Mouse (Mus musculus) intestine, embryonic 16.5 days (tissue): Measurements from ENCODE around the gene Atp1a4. TPM values are rescaled to one million over a fixed set of nuclear protein-coding genes. Genes with fewer than 3 reads are reported as not detected.

Source experiments
- ATAC-seq: fragments of 200-750 bp; cut with Nextera tagmentation; 2 replicates; pipeline ENCODE4 v1.8.0; 2017; ENCODE audit warnings: moderate TSS enrichment, moderate library complexity
- H3K27ac ChIP-seq: fragments of 300-500 bp; sonication (generic); 2 replicates; pipeline ENCODE4 v1.5.1; 2014; ENCODE audit warnings: mild to moderate bottlenecking, low read length
- H3K27me3 ChIP-seq: fragments of 300-500 bp; sonication (generic); replicated peaks from 2 replicates; pipeline ENCODE4 v1.6.1; 2014; ENCODE audit warnings: low read length, control low read depth, mixed read lengths; ENCODE audit not compliant: control insufficient read depth, insufficient read depth
- H3K36me3 ChIP-seq: fragments of 300-500 bp; sonication (generic); 2 replicates; pipeline ENCODE4 v1.6.1; 2014; ENCODE audit warnings: low read length, control low read depth; ENCODE audit not compliant: control insufficient read depth, insufficient read depth
- H3K4me1 ChIP-seq: fragments of 300-500 bp; sonication (generic); 2 replicates; pipeline ENCODE4 v1.6.1; 2014; ENCODE audit warnings: low read length, control low read depth, mixed read lengths; ENCODE audit not compliant: control insufficient read depth, insufficient read depth
- H3K4me2 ChIP-seq: fragments of 300-500 bp; sonication (generic); 2 replicates; pipeline ENCODE4 v1.6.1; 2014; ENCODE audit warnings: low read depth, low read length, control low read depth
- H3K4me3 ChIP-seq: fragments of 300-500 bp; sonication (generic); 2 replicates; pipeline ENCODE4 v1.5.1; 2014; ENCODE audit warnings: mild to moderate bottlenecking, low read length
- H3K9ac ChIP-seq: fragments of 300-500 bp; sonication (generic); 2 replicates; pipeline ENCODE4 v1.6.1; 2014; ENCODE audit warnings: low read depth, low read length
- H3K9me3 ChIP-seq: fragments of 300-500 bp; sonication (generic); 2 replicates; pipeline ENCODE4 v1.6.1; 2016; ENCODE audit warnings: low read length, control low read depth; ENCODE audit not compliant: control insufficient read depth
- WGBS: fragments of 180-500 bp; shearing (Covaris S2); extraction: QIAGEN DNeasy Blood & Tissue Kit; methylation state at CpG from one replicate; pipeline ENCODE4 v1.1.7; 2014; 5-methylcytosine and 5-hydroxymethylcytosine counted together
- polyA plus RNA-seq: library from polyadenylated mRNA; unstranded; fragments of >200 nt; fragmentation: Nextera tagmentation; extraction: Ambion mirVana; gene quantifications from 2 replicates; pipeline ENCODE4 v1.2.1, GENCODE M21; 2015

The Atp1a4 gene
- polyA plus RNA-seq, 1 experiment from 2014 or later, result not detected

DNA sequence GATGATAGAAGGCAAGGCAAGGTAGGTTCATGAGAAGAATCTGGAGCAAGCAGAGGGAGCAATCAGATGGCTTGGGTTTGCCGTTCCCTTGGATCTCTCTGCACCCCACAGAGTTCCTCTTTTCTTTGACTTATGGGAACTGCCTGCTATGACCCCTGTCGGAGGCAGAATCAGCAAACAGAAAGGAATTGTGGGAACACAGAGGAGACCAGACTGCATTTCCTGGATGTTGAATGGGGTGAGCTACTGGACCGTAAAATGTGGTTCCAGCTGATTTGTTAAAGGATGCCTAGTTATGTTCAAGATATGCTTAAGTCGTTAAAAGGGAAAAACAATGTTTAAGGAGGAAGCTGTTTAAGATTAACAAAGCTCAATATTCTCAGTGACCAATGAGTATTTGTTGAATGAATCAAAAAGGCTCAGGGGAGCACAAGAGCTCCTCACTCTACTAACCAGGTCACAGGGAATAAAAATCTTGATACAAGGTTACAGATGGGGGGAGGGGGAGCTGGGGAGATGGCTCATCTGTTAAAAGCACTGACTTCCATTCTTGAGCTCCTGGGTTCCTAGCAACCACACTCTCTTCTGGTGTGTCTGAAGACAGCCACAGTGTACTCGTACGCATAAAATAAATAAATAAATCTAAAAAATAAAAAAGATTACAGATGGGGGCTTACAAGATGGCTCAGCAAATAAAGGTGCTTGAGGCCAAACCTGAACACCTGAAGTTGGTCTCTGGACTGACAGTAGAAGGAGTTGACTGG is 17.1 kb downstream of the Atp1a4 start:
- Histone ChIP-seq H3K9me3 (no peaks in the 10 kb centered on the region), H3K27ac (no peak overlapping the region), H3K36me3 (no peaks in the 10 kb centered on the region), H3K4me2 (no peak overlapping the region), H3K4me1 (no peaks in the 10 kb centered on the region), H3K4me3 (no peak overlapping the region), H3K27me3 (peaks cover 5% of the 10 kb centered on the region; the same call in 1 of the 2 replicates), H3K9ac (no peak overlapping the region)
- no peak for ATAC-seq
- 62% methylated on average over 6 of the region's 6 CpGs for WGBS

DNA sequence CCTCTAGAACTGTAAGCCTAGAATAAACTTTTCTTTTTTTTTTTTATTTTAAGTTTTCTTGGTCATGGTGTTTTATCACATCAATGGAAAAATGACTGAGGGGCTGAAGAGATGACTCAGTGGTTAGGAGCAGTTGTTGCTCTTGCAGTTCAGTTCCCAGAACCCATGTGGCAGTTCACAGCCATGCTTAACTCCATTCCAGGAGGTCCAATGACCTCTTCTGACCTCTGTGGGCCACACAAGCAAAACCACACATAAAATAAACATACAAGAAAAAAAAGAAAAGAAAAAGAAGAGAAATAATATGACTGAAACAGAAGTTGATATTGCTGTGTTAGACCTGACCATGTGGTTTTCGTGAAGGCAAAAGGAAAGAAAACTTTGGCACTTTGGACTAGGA is 29.0 kb downstream of the Atp1a4 start:
- no peaks in the 10 kb centered on the region for H3K9me3 ChIP-seq
- no peak overlapping the region for H3K4me2 ChIP-seq
- no peak for ATAC-seq
- H3K36me3 ChIP-seq, result no peaks in the 10 kb centered on the region
- no peaks in the 10 kb centered on the region for H3K4me1 ChIP-seq
- no peak overlapping the region for H3K4me3 ChIP-seq
- no peak overlapping the region for H3K27ac ChIP-seq
- 92% methylated on average over 1 of the region's 1 CpGs for WGBS
- H3K9ac ChIP-seq, result no peak overlapping the region
- H3K27me3 ChIP-seq, result no peaks in the 10 kb centered on the region

DNA sequence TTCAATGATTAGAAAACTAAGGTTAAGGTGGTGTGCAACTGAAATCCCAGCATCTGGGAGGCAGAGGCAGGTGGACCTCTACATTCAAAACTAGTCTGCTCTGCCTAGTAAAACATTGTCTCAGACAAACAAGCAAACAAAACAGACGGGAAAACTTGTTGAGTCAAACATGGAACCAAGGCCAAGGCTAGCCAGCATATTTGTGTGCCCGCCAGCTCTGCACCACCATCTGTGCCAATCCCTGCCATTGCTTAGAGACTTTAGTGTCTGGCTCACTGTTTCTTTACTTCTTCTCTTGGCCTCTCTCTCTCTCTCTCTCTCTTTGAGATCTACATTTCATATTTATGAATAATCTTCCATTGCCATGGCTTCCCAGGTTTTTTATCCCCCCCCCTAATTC is 30.0 kb downstream of the Atp1a4 start:
- Histone ChIP-seq H3K9ac (no peak overlapping the region), H3K4me3 (no peak overlapping the region), H3K4me1 (no peaks in the 10 kb centered on the region), H3K27ac (no peak overlapping the region), H3K27me3 (no peaks in the 10 kb centered on the region), H3K4me2 (no peak overlapping the region), H3K9me3 (no peaks in the 10 kb centered on the region), H3K36me3 (no peaks in the 10 kb centered on the region)
- WGBS, result 80% methylated on average over 2 of the region's 2 CpGs
- no peak for ATAC-seq

DNA sequence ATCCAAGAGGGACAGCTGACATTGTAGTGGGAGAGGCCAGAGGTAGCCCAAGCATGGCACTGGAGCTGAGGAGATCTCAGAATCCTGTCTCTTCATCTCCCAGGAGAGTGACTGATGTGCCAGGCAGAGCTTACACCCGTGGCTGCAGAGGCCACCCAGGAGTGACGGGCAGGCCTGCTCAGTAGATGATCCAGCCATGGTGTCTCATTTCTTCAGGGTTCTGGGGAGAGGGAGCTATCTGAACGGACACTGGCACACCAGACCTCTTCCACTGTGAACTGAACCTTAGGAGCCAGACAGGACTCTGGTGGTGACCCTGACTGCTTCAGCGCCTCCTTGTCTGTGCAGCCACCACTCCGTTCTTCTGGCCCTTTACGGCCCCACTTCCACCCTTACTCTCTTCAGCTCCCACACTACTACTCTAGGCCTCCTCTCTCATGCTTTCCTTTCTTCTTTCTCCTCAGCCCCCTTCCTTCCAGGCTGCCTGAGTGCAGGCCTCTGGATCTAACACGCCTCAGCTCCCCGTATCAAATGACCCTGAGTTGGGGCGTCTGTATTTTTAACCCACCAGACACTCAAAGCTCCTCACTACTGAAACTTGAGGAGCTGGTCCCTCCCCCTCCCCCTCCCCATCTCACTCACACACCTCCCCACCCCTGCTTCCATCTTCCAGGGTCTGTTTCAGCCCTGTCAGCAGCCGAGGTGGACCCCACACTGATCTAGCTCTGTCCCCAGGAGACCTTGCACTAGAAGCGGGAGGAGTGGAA is 36.7 kb downstream of the Atp1a4 start:
- no peaks in the 10 kb centered on the region for H3K27me3 ChIP-seq
- peaks cover 18% of the 10 kb centered on the region for H3K4me1 ChIP-seq
- H3K4me2 ChIP-seq, result no peak overlapping the region
- no peak overlapping the region; the same call in 1 of the 2 replicates for H3K9ac ChIP-seq
- no peak for ATAC-seq
- no peaks in the 10 kb centered on the region for H3K36me3 ChIP-seq
- H3K27ac ChIP-seq, result peak overlapping the region; percentile 46
- H3K4me3 ChIP-seq, result no peak overlapping the region
- 49% methylated on average over 11 of the region's 11 CpGs for WGBS
- no peaks in the 10 kb centered on the region for H3K9me3 ChIP-seq

DNA sequence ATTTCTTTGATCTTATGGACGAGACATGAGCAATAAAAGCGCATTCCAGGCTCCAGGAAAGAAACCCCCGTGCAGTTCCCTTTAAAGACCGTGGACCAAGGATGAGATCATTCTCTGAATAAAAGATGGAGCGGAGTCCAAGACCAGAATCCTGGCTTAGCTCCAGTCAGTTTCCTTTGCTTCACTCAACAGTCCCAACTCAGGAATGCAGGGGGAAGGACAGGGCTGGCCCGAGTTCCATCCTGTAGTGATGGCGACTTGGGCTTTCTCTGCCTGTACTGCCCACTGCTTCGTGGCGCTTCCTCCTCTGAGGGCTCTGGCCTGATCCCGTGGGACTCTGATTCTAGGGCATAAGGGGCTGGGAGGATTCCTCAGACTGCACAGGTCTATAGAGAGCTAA is 37.8 kb downstream of the Atp1a4 start:
- no peaks in the 10 kb centered on the region for H3K9me3 ChIP-seq
- no peak overlapping the region for H3K4me2 ChIP-seq
- peaks cover 18% of the 10 kb centered on the region for H3K4me1 ChIP-seq
- peak; percentile 70 for ATAC-seq
- no peak overlapping the region for H3K4me3 ChIP-seq
- WGBS, result 32% methylated on average over 10 of the region's 10 CpGs
- no peaks in the 10 kb centered on the region for H3K27me3 ChIP-seq
- H3K9ac ChIP-seq, result no peak overlapping the region
- peak overlapping the region; percentile 59 for H3K27ac ChIP-seq
- no peaks in the 10 kb centered on the region for H3K36me3 ChIP-seq

DNA sequence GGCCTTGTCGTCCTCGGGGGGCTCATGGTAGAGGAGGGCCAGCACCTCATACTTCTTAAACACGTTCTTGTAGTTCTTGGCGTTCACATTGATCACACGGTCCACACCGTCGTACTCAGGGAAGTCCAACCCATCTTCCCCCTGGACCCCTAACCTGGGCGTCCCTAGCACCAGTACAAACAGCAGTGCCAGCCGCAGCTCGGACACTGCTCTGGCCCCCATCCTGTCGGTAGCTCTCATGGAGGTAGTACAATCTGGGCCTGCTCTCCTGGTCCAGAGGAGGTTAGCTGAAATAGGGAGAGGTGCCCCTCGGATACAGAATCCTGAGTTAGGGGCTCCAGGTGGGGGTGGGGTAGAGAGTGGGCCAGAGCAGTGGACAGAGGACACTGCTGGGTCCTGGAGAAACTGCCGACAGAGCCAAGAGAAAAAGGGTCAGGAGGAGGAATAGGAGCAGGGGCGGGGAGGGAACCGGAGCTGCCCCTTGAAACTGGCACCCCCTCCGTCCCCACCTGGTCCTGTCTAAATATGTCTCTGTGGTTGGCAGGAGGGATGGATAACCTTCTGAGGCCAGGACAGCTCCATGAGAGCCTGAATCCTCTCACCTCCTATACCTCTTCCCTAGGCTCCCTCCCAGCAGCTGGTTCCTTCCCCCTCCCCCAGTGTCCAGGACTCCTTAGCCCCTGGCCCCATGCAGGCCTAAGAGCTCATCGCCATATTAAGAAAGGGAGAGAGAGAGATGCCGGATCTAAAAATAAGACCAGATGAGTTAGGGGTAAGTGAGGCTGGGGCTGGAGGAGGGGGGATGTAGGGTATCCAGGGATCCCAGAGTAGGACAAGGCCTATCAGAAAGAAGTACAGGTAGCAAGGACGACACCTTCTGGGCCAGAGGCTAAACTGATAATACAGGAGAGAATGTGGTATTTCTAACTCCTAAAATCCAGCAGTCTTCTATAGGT is 38.5 kb downstream of the Atp1a4 start, which contains the start of gene Casq1:
Gene Casq1, minus strand, starts transcription at position 418 of the 956 bp plus-strand sequence.
- peaks cover 18% of the 10 kb centered on the region for H3K4me1 ChIP-seq
- H3K9ac ChIP-seq, result peak within 1 kb of the TSS; percentile 32; the same call in 1 of the 2 replicates

DNA sequence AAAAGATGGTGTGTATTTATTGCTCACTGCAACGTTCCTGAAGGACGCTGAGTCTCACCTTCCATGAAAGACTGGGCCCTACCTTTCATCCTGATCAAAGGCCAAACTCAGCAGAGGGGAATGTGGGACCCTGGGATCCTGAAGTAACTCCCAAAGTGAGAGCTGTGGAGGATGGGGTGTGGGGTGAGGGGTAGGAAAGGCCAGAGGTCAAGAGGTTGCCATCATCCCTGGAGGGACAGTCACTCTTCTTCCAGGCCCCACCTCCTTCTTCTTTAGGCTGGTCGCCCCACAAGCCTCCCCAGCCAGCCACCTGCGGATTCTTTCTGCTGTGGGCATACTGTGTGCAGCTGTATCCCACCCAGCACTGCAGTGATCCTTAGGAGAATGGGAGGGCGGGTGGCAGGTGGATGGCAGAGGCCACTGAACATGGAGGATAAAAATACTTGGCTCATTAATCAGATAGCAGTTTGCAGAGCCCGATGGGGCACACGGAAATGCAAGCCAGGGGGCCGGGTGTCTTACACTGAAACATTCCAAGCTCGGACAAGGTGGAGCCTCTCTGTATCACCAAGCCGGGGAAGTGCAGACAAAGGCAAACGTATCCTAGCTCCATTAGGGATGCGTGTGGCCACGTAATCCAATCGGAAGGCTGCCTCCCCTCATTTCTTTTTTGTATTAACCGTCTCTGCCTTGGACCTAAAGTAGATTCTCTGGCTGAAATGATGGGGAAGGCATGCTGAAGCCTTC is 39.9 kb downstream of the Atp1a4 start:
- no peak for ATAC-seq
- Histone ChIP-seq H3K27me3 (no peaks in the 10 kb centered on the region), H3K36me3 (no peaks in the 10 kb centered on the region), H3K9ac (no peak overlapping the region), H3K4me3 (no peak overlapping the region), H3K4me2 (no peak overlapping the region), H3K9me3 (no peaks in the 10 kb centered on the region), H3K4me1 (peaks cover 18% of the 10 kb centered on the region), H3K27ac (no peak overlapping the region)
- 58% methylated on average over 15 of the region's 15 CpGs for WGBS

More for the DNA sequence above, 38.5 kb downstream of the Atp1a4 start, which contains the start of gene Casq1:
- Histone ChIP-seq H3K9me3 (no peaks in the 10 kb centered on the region), H3K27ac (peak within 1 kb of the TSS; percentile 59), H3K36me3 (no peaks in the 10 kb centered on the region), H3K27me3 (no peaks in the 10 kb centered on the region), H3K4me3 (no peak within 1 kb of the TSS), H3K4me2 (no peak within 1 kb of the TSS)
- ATAC-seq, result 0 out of 2 replicates have a peak, but pooled peaks have one; percentile 10
- WGBS, result 79% methylated on average over 19 of the region's 19 CpGs

DNA sequence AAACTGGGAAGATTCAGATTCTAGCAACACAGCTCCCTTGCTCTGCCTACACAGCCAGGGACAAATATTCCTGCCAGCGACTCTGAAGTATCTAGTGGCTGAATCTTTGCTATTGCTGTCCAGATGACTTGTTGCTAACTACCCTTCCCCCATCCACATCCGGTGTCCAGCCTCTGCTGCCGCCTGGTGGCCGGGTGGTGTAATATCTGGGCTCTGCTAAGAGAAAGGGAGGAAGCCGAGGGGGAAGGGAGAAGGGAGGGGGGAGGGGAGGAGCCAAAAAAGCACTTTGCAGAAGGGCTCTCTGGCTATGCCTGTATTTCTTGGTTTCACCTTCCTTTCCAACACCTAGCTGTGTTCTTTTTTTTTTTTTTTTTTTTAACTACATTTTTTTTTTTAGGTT is 41.1 kb downstream of the Atp1a4 start:
- Histone ChIP-seq H3K27me3 (no peaks in the 10 kb centered on the region), H3K9me3 (no peaks in the 10 kb centered on the region), H3K36me3 (no peaks in the 10 kb centered on the region), H3K27ac (peak overlapping the region; percentile 72), H3K9ac (peak overlapping the region; percentile 56), H3K4me1 (peaks cover 18% of the 10 kb centered on the region), H3K4me3 (peak overlapping the region; percentile 22; the same call in 1 of the 2 replicates), H3K4me2 (peak overlapping the region; percentile 47)
- peak; percentile 58 for ATAC-seq
- 0% methylated on average over 5 of the region's 5 CpGs for WGBS
